Mouse (Mus musculus): ENCODE data around the gene Fscn2. TPM values are rescaled to one million over a fixed set of nuclear protein-coding genes. Genes with fewer than 3 reads are reported as not detected.
A peak's percentile ranks its signal among the peaks of the same experiment; 100 is the strongest.

Gene Fscn2
- total and polyA plus RNA-seq, 3 experiments, result not detected

DNA sequence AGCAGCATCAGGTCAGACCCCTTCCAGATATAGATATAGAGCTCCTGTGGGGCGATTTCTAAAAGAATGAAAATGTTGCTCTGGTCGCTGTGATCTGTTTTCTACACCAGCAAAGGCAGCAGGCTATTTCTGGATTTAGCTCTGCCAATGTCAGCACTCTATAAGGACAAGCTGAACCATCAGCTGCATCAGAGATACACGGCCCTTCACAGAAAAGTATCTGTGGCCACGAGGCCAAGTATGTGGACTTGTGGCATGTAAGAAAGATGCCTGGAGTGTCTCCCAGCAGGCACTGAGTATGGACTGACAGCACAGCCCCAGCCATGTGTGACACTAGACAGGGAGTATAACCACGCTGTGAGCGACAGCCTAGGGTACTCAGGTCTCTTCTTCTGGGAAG, 25.3 kb downstream of the Fscn2 start:
- no peak overlapping the region for H3K27ac ChIP-seq (ENCODE audit: insufficient read depth, low read depth)
- no peaks in the 10 kb centered on the region for H3K79me2 ChIP-seq (replicated peaks; ENCODE audit: control insufficient read depth, extremely low read depth, insufficient read depth, poor library complexity, severe bottlenecking)
- H3K9me3 ChIP-seq (replicated peaks; ENCODE audit: low read length), result no peaks in the 10 kb centered on the region
- TF ChIP-seq POLR2A (IDR thresholded peaks at IDR 0.05; ENCODE audit: low read depth, low read length), result no peak
- TF ChIP-seq JUND (conservative IDR thresholded peaks at IDR 0.05; ENCODE audit: low read depth, low read length), result no peak
- DNase-seq (ENCODE audit: extremely low read depth), result no peak
- H3K4me2 ChIP-seq (ENCODE audit: insufficient read depth, low read depth, poor library complexity, severe bottlenecking), result no peak overlapping the region
- dilution Hi-C loops (cut with MboI; ENCODE audit: extremely low pct_ligation_motif_present, extremely low pct_unique_long_range_greater_than_20kb, low sequenced_read_pairs), result no loop called here
- H3K4me3 ChIP-seq (replicated peaks in 1 of 3; ENCODE audit: low read depth in 2 of 3, low read length in 2 of 3, poor library complexity in 1 of 3), result no peak overlapping the region
- peaks cover 0 to 11% of the 10 kb centered on the region in 2 experiments; a peak in 2 of 4 replicates for H3K4me1 ChIP-seq (ENCODE audit: control insufficient read depth in 1 of 2, insufficient read depth in 2 of 2)
- H3K27me3 ChIP-seq (replicated peaks), result no peaks in the 10 kb centered on the region
- peaks cover 70 to 81% of the 10 kb centered on the region in 2 experiments for H3K36me3 ChIP-seq (replicated peaks in 1 of 2; ENCODE audit: control insufficient read depth in 1 of 2, insufficient read depth in 1 of 2, low read length in 1 of 2)
- in situ Hi-C loops (cut with MboI; ENCODE audit: low pct_ligation_motif_present, low pct_unique_long_range_greater_than_20kb, low sequenced_read_pairs), result no loop called here
- no peak overlapping the region for H3K9ac ChIP-seq (ENCODE audit: insufficient read depth, low read depth)

- Histone ChIP-seq H3K27ac (ENCODE audit: insufficient read depth, low read depth) (no peak overlapping the region), H3K9me3 (replicated peaks; ENCODE audit: low read length) (no peaks in the 10 kb centered on the region), H3K4me1 (ENCODE audit: control insufficient read depth in 1 of 2, insufficient read depth in 2 of 2) (peaks cover 0 to 12% of the 10 kb centered on the region in 2 experiments; a peak in 2 of 4 replicates), H3K79me2 (replicated peaks; ENCODE audit: control insufficient read depth, extremely low read depth, insufficient read depth, poor library complexity, severe bottlenecking) (no peaks in the 10 kb centered on the region), H3K27me3 (replicated peaks) (no peaks in the 10 kb centered on the region), H3K36me3 (replicated peaks in 1 of 2; ENCODE audit: control insufficient read depth in 1 of 2, insufficient read depth in 1 of 2, low read length in 1 of 2) (peaks cover 68 to 81% of the 10 kb centered on the region in 2 experiments), H3K4me2 (ENCODE audit: insufficient read depth, low read depth, poor library complexity, severe bottlenecking) (no peak overlapping the region), H3K4me3 (replicated peaks in 1 of 3; ENCODE audit: low read depth in 2 of 3, low read length in 2 of 3, poor library complexity in 1 of 3) (no peak overlapping the region), H3K9ac (ENCODE audit: insufficient read depth, low read depth) (no peak overlapping the region)
- in situ Hi-C loops (cut with MboI; ENCODE audit: low pct_ligation_motif_present, low pct_unique_long_range_greater_than_20kb, low sequenced_read_pairs) (no loop called here), dilution Hi-C loops (cut with MboI; ENCODE audit: extremely low pct_ligation_motif_present, extremely low pct_unique_long_range_greater_than_20kb, low sequenced_read_pairs) (no loop called here)
- no peak for DNase-seq (ENCODE audit: extremely low read depth)
- TF ChIP-seq ZNF384 (IDR thresholded peaks at IDR 0.05; ENCODE audit: low read depth, low read length) (no peak), MAFK (IDR thresholded peaks at IDR 0.05; ENCODE audit: insufficient replicate concordance, low read length) (peak; percentile 82)
These were observed 25.8 kb downstream of the Fscn2 start for GRCm38 (mm10) chr11:120387157-120387556.

GRCm38 (mm10) chr11:120388580-120388979, 27.2 kb downstream of the Fscn2 start:
- Histone ChIP-seq H3K27ac (ENCODE audit: insufficient read depth, low read depth) (no peak overlapping the region), H3K4me1 (ENCODE audit: control insufficient read depth in 1 of 2, insufficient read depth in 2 of 2) (peaks cover 0 to 16% of the 10 kb centered on the region in 2 experiments; a peak in 2 of 4 replicates), H3K9me3 (replicated peaks; ENCODE audit: low read length) (no peaks in the 10 kb centered on the region), H3K9ac (ENCODE audit: insufficient read depth, low read depth) (no peak overlapping the region), H3K4me2 (ENCODE audit: insufficient read depth, low read depth, poor library complexity, severe bottlenecking) (no peak overlapping the region), H3K36me3 (replicated peaks in 1 of 2; ENCODE audit: control insufficient read depth in 1 of 2, insufficient read depth in 1 of 2, low read length in 1 of 2) (peaks cover 70 to 81% of the 10 kb centered on the region in 2 experiments), H3K27me3 (replicated peaks) (no peaks in the 10 kb centered on the region), H3K4me3 (replicated peaks in 1 of 3; ENCODE audit: low read depth in 2 of 3, low read length in 2 of 3, poor library complexity in 1 of 3) (no peak overlapping the region), H3K79me2 (replicated peaks; ENCODE audit: control insufficient read depth, extremely low read depth, insufficient read depth, poor library complexity, severe bottlenecking) (0 out of 2 replicates have a peak, but pooled peaks cover 2% of the 10 kb centered on the region)
- TF ChIP-seq POLR2A (IDR thresholded peaks at IDR 0.05; ENCODE audit: low read depth, low read length), result no peak
- TF ChIP-seq EP300 (IDR thresholded peaks at IDR 0.05; ENCODE audit: low read length), result no peak
- TF ChIP-seq ZMIZ1 (IDR thresholded peaks at IDR 0.05; ENCODE audit: low read depth, low read length), result no peak
- TF ChIP-seq MAX (IDR thresholded peaks at IDR 0.05; ENCODE audit: low read length), result no peak
- TF ChIP-seq RCOR1 (conservative IDR thresholded peaks at IDR 0.05; ENCODE audit: low read depth, low read length), result no peak
- no peak for TF ChIP-seq CHD1 (IDR thresholded peaks at IDR 0.05; ENCODE audit: low read depth, low read length)
- no peak for TF ChIP-seq MEF2A (IDR thresholded peaks at IDR 0.05; ENCODE audit: borderline replicate concordance, low read depth, low read length)
- no peak for TF ChIP-seq MAZ (IDR thresholded peaks at IDR 0.05; ENCODE audit: low read depth, low read length)
- no peak for TF ChIP-seq JUND (conservative IDR thresholded peaks at IDR 0.05; ENCODE audit: low read depth, low read length)
- TF ChIP-seq GABPA (IDR thresholded peaks at IDR 0.05; ENCODE audit: insufficient replicate concordance, low read depth, low read length), result no peak
- no peak for TF ChIP-seq ELF1 (IDR thresholded peaks at IDR 0.05; ENCODE audit: low read depth, low read length)
- no peak for TF ChIP-seq MYC (IDR thresholded peaks at IDR 0.05; ENCODE audit: low read depth, low read length)
- TF ChIP-seq CTCF (conservative IDR thresholded peaks at IDR 0.05 in 1 of 2, IDR thresholded peaks at IDR 0.05 in 1 of 2; ENCODE audit: low read depth in 2 of 2, low read length in 2 of 2), result no peak
- dilution Hi-C loops (cut with MboI; ENCODE audit: extremely low pct_ligation_motif_present, extremely low pct_unique_long_range_greater_than_20kb, low sequenced_read_pairs) (no loop called here), in situ Hi-C loops (cut with MboI; ENCODE audit: low pct_ligation_motif_present, low pct_unique_long_range_greater_than_20kb, low sequenced_read_pairs) (no loop called here)
- DNase-seq (ENCODE audit: extremely low read depth), result no peak
